Mouse (Mus musculus) megakaryocyte, embryonic 14.5 days (primary cell): Measurements from ENCODE around the gene Sae1. TPM values are rescaled to one million over a fixed set of nuclear protein-coding genes. Genes with fewer than 3 reads are reported as not detected.

Source experiments
- H3K27me3 ChIP-seq: replicated peaks from 2 replicates; pipeline ENCODE3; 2012; ENCODE audit warnings: inconsistent platforms
- H3K36me3 ChIP-seq: replicated peaks from 2 replicates; pipeline ENCODE3; 2012; ENCODE audit warnings: low read length, inconsistent platforms, mixed read lengths
- H3K4me1 ChIP-seq: 2 replicates; pipeline ENCODE4 v1.6.1; 2012; ENCODE audit warnings: inconsistent platforms
- H3K4me3 ChIP-seq: replicated peaks from 2 replicates; pipeline ENCODE3; 2012; ENCODE audit warnings: moderate library complexity, mild to moderate bottlenecking, inconsistent platforms
- H3K9me3 ChIP-seq: 2 replicates; pipeline ENCODE4 v1.6.1; 2012; ENCODE audit warnings: inconsistent platforms
- FLI1 ChIP-seq: IDR thresholded peaks from 2 replicates; pipeline ENCODE4 v1.6.1; 2012; ENCODE audit warnings: low read length, inconsistent platforms, mixed read lengths
- GATA1 ChIP-seq: IDR thresholded peaks from 3 replicates; pipeline ENCODE4 v1.6.1; 2012; ENCODE audit warnings: mixed read lengths, low read length, inconsistent platforms, borderline replicate concordance
- polyA plus RNA-seq: library from polyadenylated mRNA; stranded (reverse); fragments of >175 nt; gene quantifications from 2 replicates; pipeline ENCODE4 v1.2.3, GENCODE M21; 2012; ENCODE audit warnings: low replicate concordance; ENCODE audit not compliant: insufficient read depth

Gene Sae1
- polyA plus RNA-seq, 1 experiment = 20.1 TPM

- Histone ChIP-seq H3K27me3 (no peaks in the 10 kb centered on the region), H3K4me3 (peak overlapping the region; percentile 93), H3K36me3 (peaks cover 52% of the 10 kb centered on the region), H3K4me1 (peaks cover 49% of the 10 kb centered on the region), H3K9me3 (peaks cover 5% of the 10 kb centered on the region)
- no peak for TF ChIP-seq FLI1
- no peak for TF ChIP-seq GATA1
These were observed 102.7 kb downstream of the Sae1 start for GRCm38 (mm10) chr7:16284904-16285303.

GRCm38 (mm10) chr7:16284001-16284400 is 103.6 kb downstream of the Sae1 start:
- H3K4me3 ChIP-seq = no peak overlapping the region
- H3K27me3 ChIP-seq = no peaks in the 10 kb centered on the region
- H3K36me3 ChIP-seq = peaks cover 60% of the 10 kb centered on the region
- H3K4me1 ChIP-seq = peaks cover 49% of the 10 kb centered on the region
- peaks cover 5% of the 10 kb centered on the region for H3K9me3 ChIP-seq
- TF ChIP-seq GATA1 = no peak

GRCm38 (mm10) chr7:16282334-16282733 is 105.3 kb downstream of the Sae1 start:
- H3K9me3 ChIP-seq = no peaks in the 10 kb centered on the region
- no peak overlapping the region for H3K4me3 ChIP-seq
- no peak for TF ChIP-seq FLI1
- no peak for TF ChIP-seq GATA1
- H3K27me3 ChIP-seq = no peaks in the 10 kb centered on the region
- H3K36me3 ChIP-seq = peaks cover 73% of the 10 kb centered on the region
- peaks cover 53% of the 10 kb centered on the region for H3K4me1 ChIP-seq

GRCm38 (mm10) chr7:16280721-16281120 is 106.9 kb downstream of the Sae1 start:
- no peaks in the 10 kb centered on the region for H3K27me3 ChIP-seq
- no peaks in the 10 kb centered on the region for H3K9me3 ChIP-seq
- peaks cover 89% of the 10 kb centered on the region for H3K36me3 ChIP-seq
- no peak overlapping the region for H3K4me3 ChIP-seq
- H3K4me1 ChIP-seq = peaks cover 68% of the 10 kb centered on the region
- TF ChIP-seq GATA1 (no peak), FLI1 (no peak)

- H3K4me1 ChIP-seq = peaks cover 68% of the 10 kb centered on the region
- H3K4me3 ChIP-seq = peak overlapping the region; percentile 99
These were observed 112.4 kb downstream of the Sae1 start for GRCm38 (mm10) chr7:16274922-16275890.

GRCm38 (mm10) chr7:16273766-16274140 is 113.9 kb downstream of the Sae1 start:
- Histone ChIP-seq H3K36me3 (peaks cover 62% of the 10 kb centered on the region), H3K9me3 (no peaks in the 10 kb centered on the region), H3K27me3 (no peaks in the 10 kb centered on the region), H3K4me3 (peak overlapping the region; percentile 99), H3K4me1 (peaks cover 76% of the 10 kb centered on the region)
- TF ChIP-seq GATA1 (no peak), FLI1 (no peak)

More at GRCm38 (mm10) chr7:16274922-16275890, 112.4 kb downstream of the Sae1 start:
- no peaks in the 10 kb centered on the region for H3K27me3 ChIP-seq
- no peaks in the 10 kb centered on the region for H3K9me3 ChIP-seq
- TF ChIP-seq FLI1 (no peak), GATA1 (no peak)
- H3K36me3 ChIP-seq = peaks cover 69% of the 10 kb centered on the region

- peaks cover 73% of the 10 kb centered on the region for H3K4me1 ChIP-seq
These were observed 114.4 kb downstream of the Sae1 start, which contains the start of gene Inafm1 for GRCm38 (mm10) chr7:16273081-16273765. Inafm1 (minus strand) TSS chr7:16273617.

GRCm38 (mm10) chr7:16272681-16273080 is 114.9 kb downstream of the Sae1 start:
- TF ChIP-seq GATA1 (no peak), FLI1 (no peak)
- peaks cover 60% of the 10 kb centered on the region for H3K36me3 ChIP-seq
- H3K4me1 ChIP-seq = peaks cover 72% of the 10 kb centered on the region
- H3K9me3 ChIP-seq = no peaks in the 10 kb centered on the region
- H3K4me3 ChIP-seq = peak overlapping the region; percentile 99
- H3K27me3 ChIP-seq = no peaks in the 10 kb centered on the region

More at GRCm38 (mm10) chr7:16273081-16273765, 114.4 kb downstream of the Sae1 start, which contains the start of gene Inafm1:
- no peaks in the 10 kb centered on the region for H3K9me3 ChIP-seq
- TF ChIP-seq GATA1 (0 out of 3 replicates have a peak, but pooled peaks have one; percentile 38), FLI1 (no peak)
- H3K27me3 ChIP-seq = no peaks in the 10 kb centered on the region
- peaks cover 62% of the 10 kb centered on the region for H3K36me3 ChIP-seq
- peak within 1 kb of the TSS; percentile 99 for H3K4me3 ChIP-seq

- TF ChIP-seq GATA1 (no peak), FLI1 (no peak)
- Histone ChIP-seq H3K4me3 (no peak overlapping the region), H3K4me1 (peaks cover 59% of the 10 kb centered on the region), H3K27me3 (no peaks in the 10 kb centered on the region), H3K36me3 (peaks cover 47% of the 10 kb centered on the region), H3K9me3 (no peaks in the 10 kb centered on the region)
These were observed 116.5 kb downstream of the Sae1 start for GRCm38 (mm10) chr7:16271139-16271538.

Other genes starting within 250 kb of the Sae1 start
- gene Meis3, start 212.7 kb downstream of the Sae1 start, polyA plus RNA-seq = 1.4 TPM in 1 of 2 replicates, not detected in the other
- 29.7 and 75.4 TPM in 2 replicates for gene Dhx34, start 165.8 kb downstream of the Sae1 start, polyA plus RNA-seq
- 0.04 TPM in 1 of 2 replicates, not detected in the other for gene C5ar2, start 143.7 kb downstream of the Sae1 start, polyA plus RNA-seq
- gene C5ar1, start 128.3 kb downstream of the Sae1 start, polyA plus RNA-seq = 2.0 and 6.6 TPM in 2 replicates
- 53.8 and 168 TPM in 2 replicates for gene Inafm1, start 114.2 kb downstream of the Sae1 start, polyA plus RNA-seq
- 27.8 and 101 TPM in 2 replicates for gene Ccdc9, start 101.0 kb downstream of the Sae1 start, polyA plus RNA-seq
- 1,043 and 5,254 TPM in 2 replicates for gene Bbc3, start 79.4 kb downstream of the Sae1 start, polyA plus RNA-seq
- gene Zc3h4, start 13.1 kb upstream of the Sae1 start, polyA plus RNA-seq = 59.1 and 96.9 TPM in 2 replicates
- gene Tmem160, start 65.0 kb upstream of the Sae1 start, polyA plus RNA-seq = 185 and 233 TPM in 2 replicates
- gene Npas1, start 89.9 kb upstream of the Sae1 start, polyA plus RNA-seq = not detected in 2 replicates
- gene Arhgap35, start 227.2 kb upstream of the Sae1 start, polyA plus RNA-seq = 2.7 TPM in 2 replicates